Mouse (Mus musculus) intestine, postnatal 0 days (tissue): Measurements from ENCODE around the gene Sp140. TPM values are rescaled to one million over a fixed set of nuclear protein-coding genes. Genes with fewer than 3 reads are reported as not detected.

Source experiments
- ATAC-seq: fragments of 200-750 bp; cut with Nextera tagmentation; 2 replicates; pipeline ENCODE4 v1.8.0; 2017; ENCODE audit warnings: mild to moderate bottlenecking, moderate TSS enrichment, moderate library complexity
- H3K27ac ChIP-seq: fragments of 300-500 bp; sonication (generic); 2 replicates; pipeline ENCODE4 v1.5.1; 2014; ENCODE audit warnings: mild to moderate bottlenecking, low read depth, low read length, moderate library complexity
- H3K27me3 ChIP-seq: fragments of 300-500 bp; sonication (generic); replicated peaks from 2 replicates; pipeline ENCODE4 v1.6.1; 2014; ENCODE audit warnings: low read length, mixed read lengths; ENCODE audit not compliant: control insufficient read depth, insufficient read depth
- H3K36me3 ChIP-seq: fragments of 300-500 bp; sonication (generic); 2 replicates; pipeline ENCODE4 v1.6.1; 2014; ENCODE audit warnings: mild to moderate bottlenecking, moderate library complexity; ENCODE audit not compliant: control insufficient read depth, insufficient read depth
- H3K4me1 ChIP-seq: fragments of 300-500 bp; sonication (generic); replicated peaks from 2 replicates; pipeline ENCODE4 v1.6.1; 2014; ENCODE audit warnings: antibody characterized with exemption, low read length, mixed read lengths; ENCODE audit not compliant: control insufficient read depth, insufficient read depth
- H3K4me2 ChIP-seq: fragments of 300-500 bp; sonication (generic); replicated peaks from 2 replicates; pipeline ENCODE4 v1.6.1; 2014; ENCODE audit warnings: low read depth, mild to moderate bottlenecking, moderate library complexity
- H3K4me3 ChIP-seq: fragments of 300-500 bp; sonication (generic); 2 replicates; pipeline ENCODE4 v1.5.1; 2014; ENCODE audit warnings: low read depth, low read length
- H3K9ac ChIP-seq: fragments of 300-500 bp; sonication (generic); 2 replicates; pipeline ENCODE4 v1.6.1; 2014; ENCODE audit warnings: mild to moderate bottlenecking, low read depth, low read length
- H3K9me3 ChIP-seq: fragments of 300-500 bp; sonication (generic); 2 replicates; pipeline ENCODE4 v1.6.1; 2016; ENCODE audit warnings: mixed run types; ENCODE audit not compliant: control insufficient read depth
- CTCF ChIP-seq: sonication (generic); IDR thresholded peaks from 2 replicates; pipeline ENCODE4 v1.5.1; 2016; ENCODE audit warnings: low read depth, mild to moderate bottlenecking, control low read depth, antibody characterized with exemption, moderate library complexity
- WGBS: fragments of 180-500 bp; shearing (Covaris S2); extraction: QIAGEN DNeasy Blood & Tissue Kit; methylation state at CpG from one replicate; pipeline ENCODE4 v1.1.7; 2014; 5-methylcytosine and 5-hydroxymethylcytosine counted together
- polyA plus RNA-seq: library from polyadenylated mRNA; unstranded; fragments of >200 nt; fragmentation: Nextera tagmentation; extraction: Ambion mirVana; gene quantifications from 2 replicates; pipeline ENCODE4 v1.2.1, GENCODE M21; 2015

Sp140 gene
- polyA plus RNA-seq, 1 experiment from 2014 or later: 1.8 TPM

GRCm38 (mm10) chr1:85664266-85664665, 64.1 kb downstream of the Sp140 start:
- Histone ChIP-seq H3K4me3 (no peak overlapping the region), H3K27me3 (no peaks in the 10 kb centered on the region), H3K4me1 (no peaks in the 10 kb centered on the region), H3K36me3 (no peaks in the 10 kb centered on the region), H3K27ac (no peak overlapping the region), H3K9ac (no peak overlapping the region), H3K4me2 (no peak overlapping the region), H3K9me3 (no peaks in the 10 kb centered on the region)
- no peak for ATAC-seq
- TF ChIP-seq CTCF: no peak

GRCm38 (mm10) chr1:85680226-85680625, 80.0 kb downstream of the Sp140 start:
- H3K27me3 ChIP-seq: no peaks in the 10 kb centered on the region
- no peak overlapping the region for H3K27ac ChIP-seq
- H3K4me1 ChIP-seq: no peaks in the 10 kb centered on the region
- no peaks in the 10 kb centered on the region for H3K9me3 ChIP-seq
- H3K4me3 ChIP-seq: no peak overlapping the region
- no peak overlapping the region for H3K4me2 ChIP-seq
- ATAC-seq: no peak
- WGBS: 72% methylated on average over 4 of the region's 4 CpGs
- no peak overlapping the region for H3K9ac ChIP-seq
- TF ChIP-seq CTCF: no peak
- no peaks in the 10 kb centered on the region for H3K36me3 ChIP-seq

- ATAC-seq: no peak
- Histone ChIP-seq H3K27me3 (no peaks in the 10 kb centered on the region), H3K9ac (no peak overlapping the region), H3K36me3 (no peaks in the 10 kb centered on the region), H3K9me3 (no peaks in the 10 kb centered on the region), H3K4me2 (no peak overlapping the region), H3K4me1 (no peaks in the 10 kb centered on the region), H3K27ac (no peak overlapping the region), H3K4me3 (no peak overlapping the region)
- 52% methylated on average over 5 of the region's 5 CpGs for WGBS
- no peak for TF ChIP-seq CTCF
Observed at GRCm38 (mm10) chr1:85686666-85687065, 86.5 kb downstream of the Sp140 start.

GRCm38 (mm10) chr1:85687346-85687745, 87.2 kb downstream of the Sp140 start:
- H3K27ac ChIP-seq: no peak overlapping the region
- H3K4me3 ChIP-seq: no peak overlapping the region
- H3K27me3 ChIP-seq: no peaks in the 10 kb centered on the region
- H3K4me2 ChIP-seq: no peak overlapping the region
- no peak for ATAC-seq
- no peaks in the 10 kb centered on the region for H3K4me1 ChIP-seq
- WGBS: 56% methylated on average over 5 of the region's 5 CpGs
- H3K9me3 ChIP-seq: no peaks in the 10 kb centered on the region
- no peak for TF ChIP-seq CTCF
- H3K9ac ChIP-seq: no peak overlapping the region
- no peaks in the 10 kb centered on the region for H3K36me3 ChIP-seq

GRCm38 (mm10) chr1:85690544-85690943, 90.4 kb downstream of the Sp140 start:
- Histone ChIP-seq H3K4me3 (no peak overlapping the region), H3K27me3 (no peaks in the 10 kb centered on the region), H3K9ac (no peak overlapping the region), H3K9me3 (no peaks in the 10 kb centered on the region), H3K4me1 (no peaks in the 10 kb centered on the region), H3K36me3 (no peaks in the 10 kb centered on the region), H3K27ac (no peak overlapping the region), H3K4me2 (no peak overlapping the region)
- WGBS: 85% methylated on average over 3 of the region's 3 CpGs
- TF ChIP-seq CTCF: no peak
- no peak for ATAC-seq

DNA sequence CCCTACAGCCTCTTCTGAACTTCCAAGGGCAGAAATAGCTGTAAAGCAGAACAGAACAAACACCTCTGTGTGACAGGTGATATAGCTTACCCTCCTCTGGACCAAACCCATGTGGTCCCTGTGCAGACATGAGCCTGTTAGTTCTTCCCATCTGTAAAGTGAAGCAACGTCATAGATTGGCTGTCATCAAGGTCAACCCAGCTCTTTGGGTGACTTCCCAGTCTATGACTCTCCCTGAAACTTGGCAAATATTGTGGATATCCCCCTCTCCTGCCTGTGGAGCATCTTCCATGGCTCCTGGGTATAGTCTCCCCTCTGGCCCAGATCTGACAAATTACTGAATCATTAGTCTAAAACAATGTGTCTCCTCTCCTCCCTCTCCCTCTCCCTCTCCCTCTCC, 92.1 kb downstream of the Sp140 start:
- H3K4me3 ChIP-seq: no peak overlapping the region
- H3K27ac ChIP-seq: no peak overlapping the region
- H3K9me3 ChIP-seq: no peaks in the 10 kb centered on the region
- no peaks in the 10 kb centered on the region for H3K4me1 ChIP-seq
- H3K9ac ChIP-seq: no peak overlapping the region
- H3K36me3 ChIP-seq: no peaks in the 10 kb centered on the region
- no peak overlapping the region for H3K4me2 ChIP-seq
- whole genome bisulfite sequencing: 71% methylated on average over 1 of the region's 1 CpGs
- H3K27me3 ChIP-seq: no peaks in the 10 kb centered on the region
- no peak for ATAC-seq
- TF ChIP-seq CTCF: no peak

- WGBS: 68% methylated on average over 3 of the region's 3 CpGs
- Histone ChIP-seq H3K4me1 (no peaks in the 10 kb centered on the region), H3K27me3 (no peaks in the 10 kb centered on the region), H3K9ac (no peak overlapping the region), H3K36me3 (no peaks in the 10 kb centered on the region), H3K4me3 (no peak overlapping the region), H3K4me2 (no peak overlapping the region), H3K27ac (no peak overlapping the region), H3K9me3 (no peaks in the 10 kb centered on the region)
- no peak for ATAC-seq
- no peak for TF ChIP-seq CTCF
Observed at GRCm38 (mm10) chr1:85693280-85693679, 93.1 kb downstream of the Sp140 start.

Other genes starting within 250 kb of the Sp140 start
- gene G530012D18Rik, start 24.7 kb upstream of the Sp140 start, polyA plus RNA-seq: not detected in 2 replicates
- gene Sp110, start 1.6 kb upstream of the Sp140 start, polyA plus RNA-seq: 0.91 and 1.6 TPM in 2 replicates
- 4.2 and 6.2 TPM in 2 replicates for gene Sp100, start 49.6 kb downstream of the Sp140 start, polyA plus RNA-seq
- 0.55 and 0.78 TPM in 2 replicates for gene A630001G21Rik, start 178.3 kb downstream of the Sp140 start, polyA plus RNA-seq
- gene Cab39, start 193.1 kb downstream of the Sp140 start, polyA plus RNA-seq: 33.8 and 36.6 TPM in 2 replicates